Mouse (Mus musculus) CH12F3 (cell line): ENCODE measurements around the gene Ckap5.
"Not testable (repeated sequence)": the region's sequence is repeated elsewhere in the genome, so short reads cannot be mapped to it uniquely, and the experiment has no call there.

Experiments
- in situ Hi-C: fragments of 300-500 bp; cut with MboI; formaldehyde crosslinking; loops from 2 replicates; pipeline ENCODE4 v1.14.3; 2020; ENCODE audit warnings: low sequenced_read_pairs

The Ckap5 gene

DNA sequence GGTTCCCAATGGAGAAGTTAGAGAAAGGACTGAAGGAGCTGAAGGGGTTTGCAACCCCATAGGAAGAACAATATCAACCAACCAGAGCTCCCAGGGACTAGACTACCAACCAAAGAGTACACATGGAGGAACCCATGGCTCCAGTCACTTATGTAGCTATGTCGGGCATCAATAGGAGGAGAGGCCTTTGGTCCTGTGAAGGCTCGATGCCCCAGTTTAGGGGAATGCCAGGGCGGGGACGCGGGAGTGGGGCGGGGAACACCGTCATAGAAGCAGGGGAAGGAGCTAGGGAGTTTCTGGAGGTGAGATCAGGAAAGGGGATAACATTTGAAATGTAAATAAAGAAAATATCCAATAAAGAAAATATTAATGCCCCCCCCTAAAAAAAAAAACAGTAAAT lies 96.8 kb downstream of the Ckap5 start:
- in situ Hi-C loops, result not testable (repeated sequence)

DNA sequence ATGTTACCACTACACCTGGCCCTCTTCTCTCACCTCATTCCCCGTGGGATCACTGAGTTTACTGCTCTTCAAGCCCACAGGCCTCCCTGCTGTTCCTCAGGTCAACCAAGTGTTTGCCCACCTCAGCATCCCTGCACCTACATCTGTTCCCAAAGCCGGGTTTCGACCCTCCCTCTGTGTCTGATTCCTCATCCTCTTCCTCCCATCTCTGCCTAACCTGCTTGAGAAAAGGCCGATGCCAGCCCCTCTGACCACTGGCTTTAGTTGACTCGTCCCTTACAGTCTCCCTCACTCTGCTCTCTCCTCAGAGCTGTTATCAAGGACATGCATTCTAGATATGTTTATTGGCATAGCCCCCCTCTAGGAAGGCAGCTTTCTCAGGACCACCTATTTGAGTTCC lies 100.9 kb downstream of the Ckap5 start:
- in situ Hi-C loops, result no loop called here

DNA sequence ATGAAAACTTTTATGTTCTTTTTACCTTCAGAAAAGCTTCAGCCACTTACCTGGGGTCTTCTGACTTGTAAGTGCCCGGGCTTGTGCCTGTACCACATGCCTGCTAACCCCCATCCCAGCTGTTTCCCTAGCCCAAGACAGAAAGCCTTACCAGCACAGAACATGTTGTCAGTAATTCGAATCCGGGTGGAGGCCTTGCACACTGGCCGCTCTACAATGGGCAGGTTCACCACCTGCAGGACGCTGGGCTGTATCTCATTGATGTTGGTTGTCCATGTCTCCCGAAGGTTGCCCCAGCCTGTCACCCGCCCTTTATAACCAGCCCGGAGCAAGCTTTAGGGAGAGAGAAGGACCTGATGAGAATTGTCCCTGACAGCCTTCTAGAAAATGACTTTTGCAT lies 101.6 kb downstream of the Ckap5 start:
- in situ Hi-C loops, result no loop called here

DNA sequence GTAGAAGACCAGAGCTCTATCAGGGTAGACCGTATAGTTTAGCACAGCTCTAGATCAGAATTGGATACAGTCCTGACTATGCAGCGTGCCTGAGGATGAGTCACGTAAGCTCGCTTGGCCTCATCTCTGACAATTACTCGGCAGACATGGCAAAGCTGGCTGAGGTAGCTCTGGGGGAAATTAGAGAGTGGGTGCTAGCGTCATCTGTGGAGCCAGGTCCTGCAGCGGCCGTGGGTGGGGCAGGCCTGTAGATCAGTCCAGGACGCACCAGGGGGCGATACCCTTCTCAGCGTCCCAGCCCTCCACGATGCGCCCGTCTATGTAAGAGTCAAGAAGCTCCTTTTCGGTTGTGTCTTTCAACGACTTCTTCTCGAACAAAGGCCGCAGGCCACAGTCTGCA lies 103.1 kb downstream of the Ckap5 start:
- in situ Hi-C loops, result no loop called here

DNA sequence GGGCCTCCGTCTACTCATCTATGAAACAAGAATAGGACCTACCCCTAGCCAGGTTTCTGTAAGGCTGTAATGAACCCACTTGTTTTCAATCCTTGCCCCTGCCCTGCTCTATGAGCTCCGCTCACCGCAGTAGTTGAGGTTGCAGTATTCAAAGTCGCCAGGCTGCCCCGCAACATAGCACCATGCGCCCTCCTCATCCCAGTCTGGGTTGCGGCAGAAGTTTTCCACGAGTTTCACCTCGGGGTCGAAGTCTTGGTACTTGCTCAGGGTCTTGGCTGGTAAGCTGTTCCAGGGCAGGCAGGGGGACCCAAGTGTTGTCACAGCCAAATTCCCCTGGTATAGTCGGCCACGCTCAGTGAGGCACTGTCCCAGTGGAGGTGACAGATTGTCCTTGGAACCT lies 103.8 kb downstream of the Ckap5 start:
- in situ Hi-C loops, result no loop called here

DNA sequence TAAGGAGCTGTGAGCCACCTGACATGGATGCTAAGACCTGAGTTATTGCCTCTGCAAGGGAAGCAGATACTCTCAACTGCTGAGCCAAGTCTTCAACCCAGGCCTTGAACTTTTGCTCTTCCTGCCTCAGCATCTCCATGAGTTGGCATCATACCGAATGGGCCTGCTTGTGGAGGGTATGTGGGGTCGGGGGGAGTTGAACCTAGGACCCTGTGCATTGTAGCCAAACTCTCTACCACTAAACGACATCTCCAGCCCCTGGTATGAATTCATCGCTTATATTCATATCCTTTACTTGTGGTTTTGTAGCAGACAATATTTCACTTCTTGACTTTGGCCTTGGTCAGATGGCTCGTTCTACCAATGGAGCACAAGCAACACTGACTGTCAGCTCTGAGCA lies 105.3 kb downstream of the Ckap5 start:
- in situ Hi-C loops, result no loop called here

- in situ Hi-C loops, result no loop called here
Measured at GRCm38 (mm10) chr2:91632316-91632715, 105.8 kb downstream of the Ckap5 start.

GRCm38 (mm10) chr2:91633334-91633977 lies 106.9 kb downstream of the Ckap5 start:
- in situ Hi-C loops, result no loop called here

DNA sequence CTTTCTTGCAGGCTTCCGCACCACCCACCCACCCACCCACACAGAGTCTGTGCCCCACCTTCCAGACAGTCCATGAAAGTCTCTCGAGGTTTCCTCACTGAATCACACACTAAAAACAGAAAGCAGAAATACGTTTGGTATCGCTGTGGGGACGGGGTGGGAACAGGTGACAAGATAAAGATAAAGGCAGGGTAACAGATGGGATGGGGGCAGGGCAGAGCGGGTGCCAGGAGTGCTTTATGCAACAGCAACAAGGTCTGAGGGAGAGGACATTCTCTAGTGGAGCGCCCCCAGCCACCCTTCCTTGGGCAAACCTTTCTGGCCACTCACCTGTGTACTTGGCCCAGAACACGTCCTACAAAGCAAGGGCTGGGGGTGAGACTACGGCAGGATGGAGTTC lies 108.3 kb downstream of the Ckap5 start:
- in situ Hi-C loops, result no loop called here

GRCm38 (mm10) chr2:91635486-91635885 lies 108.9 kb downstream of the Ckap5 start:
- in situ Hi-C loops, result no loop called here

DNA sequence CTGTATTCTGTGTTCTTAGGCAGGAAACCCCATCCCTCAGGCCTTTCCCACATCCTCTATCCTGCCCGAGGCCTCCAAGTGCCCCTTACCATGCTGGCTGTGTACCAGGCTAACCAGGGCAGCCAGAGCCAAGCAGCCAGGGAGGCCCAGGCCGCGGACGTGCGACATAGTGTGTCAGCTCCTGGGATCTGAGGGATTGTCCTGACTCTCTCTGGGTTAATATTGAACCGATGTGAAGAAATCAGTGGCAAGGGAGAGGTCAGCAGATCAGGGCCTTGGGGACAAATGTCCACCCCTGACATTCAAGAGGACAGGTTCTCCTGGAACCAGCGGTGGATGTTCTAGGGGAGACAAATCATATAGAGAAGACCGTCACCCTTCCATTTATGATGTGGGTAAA lies 109.7 kb downstream of the Ckap5 start, which contains the start of gene F2:
F2 (minus strand) TSS at position 186 of the 400 bp plus-strand sequence.
- in situ Hi-C loops, result no loop called here

DNA sequence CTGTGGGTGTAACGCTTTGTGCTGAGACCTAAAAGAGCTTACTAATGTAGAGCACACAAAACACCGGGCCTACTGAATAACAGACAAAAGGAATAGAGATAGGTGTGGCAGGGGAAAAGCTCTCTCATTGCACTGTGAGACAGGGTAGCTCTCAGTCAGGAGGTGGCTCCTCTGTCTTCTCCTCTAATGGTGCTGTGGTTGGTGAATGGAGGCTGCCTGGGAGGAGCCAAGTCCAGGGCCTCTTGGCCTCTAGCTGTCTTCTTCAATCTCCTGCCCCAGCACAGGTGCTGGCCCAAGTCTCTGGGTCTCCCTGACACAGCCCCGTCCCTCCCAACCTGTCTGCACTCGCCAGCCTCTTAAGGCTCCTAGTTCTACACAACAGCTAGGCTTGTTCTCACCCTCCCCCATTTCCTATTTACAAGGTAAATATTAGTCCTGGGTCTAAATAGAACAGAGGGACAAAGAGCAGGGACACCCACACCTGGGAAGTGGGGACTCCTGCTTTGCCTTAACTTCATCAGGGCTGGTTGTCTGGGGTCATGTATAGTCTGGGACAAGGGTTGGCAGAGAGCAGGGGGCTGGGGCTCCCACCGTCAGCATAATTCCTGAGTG lies 110.3 kb downstream of the Ckap5 start:
- in situ Hi-C loops, result no loop called here

DNA sequence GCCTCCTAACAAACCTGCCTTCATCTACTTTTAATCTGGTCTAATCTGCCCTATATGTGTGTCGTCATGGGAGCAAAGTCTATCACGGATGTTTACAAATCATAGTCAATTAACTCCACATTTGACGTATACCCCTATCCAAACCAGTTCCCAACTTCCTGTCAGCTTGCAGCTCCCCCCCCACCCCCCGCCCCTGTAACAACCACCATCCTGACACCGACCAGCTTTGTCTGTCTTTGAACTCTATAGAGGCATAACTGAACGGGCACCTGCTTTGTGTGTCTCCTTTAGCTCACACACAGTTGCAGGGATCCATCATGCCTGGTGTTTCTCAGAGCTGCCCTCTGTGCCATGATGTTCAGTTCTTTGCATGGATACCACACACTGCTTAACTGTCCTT lies 112.4 kb downstream of the Ckap5 start:
- in situ Hi-C loops, result no loop called here

- in situ Hi-C loops, result no loop called here
Measured at GRCm38 (mm10) chr2:91642825-91643415, 116.4 kb downstream of the Ckap5 start.

DNA sequence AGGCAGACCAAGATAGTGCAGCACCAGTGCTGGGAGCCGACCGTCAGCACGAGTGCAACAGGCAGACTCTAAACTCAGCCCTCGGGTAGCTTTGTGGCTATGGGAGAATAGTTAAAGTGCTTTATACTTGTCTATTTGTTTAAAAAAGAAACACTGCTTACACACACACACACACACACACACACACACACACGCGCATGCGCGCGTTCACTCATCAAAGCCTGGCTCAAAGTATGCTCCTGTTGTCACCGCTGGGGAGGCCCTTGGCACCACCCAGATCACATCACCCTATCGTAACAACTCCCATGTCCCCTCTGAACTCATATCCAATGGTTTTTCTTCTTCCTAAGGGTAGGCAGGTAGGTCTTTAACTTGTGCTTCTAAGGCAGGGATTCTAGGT lies 117.5 kb downstream of the Ckap5 start:
- in situ Hi-C loops, result no loop called here

GRCm38 (mm10) chr2:91645354-91645753 lies 118.8 kb downstream of the Ckap5 start:
- in situ Hi-C loops, result no loop called here

GRCm38 (mm10) chr2:91645811-91646210 lies 119.2 kb downstream of the Ckap5 start:
- in situ Hi-C loops, result no loop called here

- in situ Hi-C loops, result no loop called here
Measured at GRCm38 (mm10) chr2:91646733-91647132, 120.2 kb downstream of the Ckap5 start.

- in situ Hi-C loops, result no loop called here
Measured at GRCm38 (mm10) chr2:91649152-91649551, 122.6 kb downstream of the Ckap5 start.

GRCm38 (mm10) chr2:91649553-91650359 lies 123.2 kb downstream of the Ckap5 start, which contains the start of the genes Zfp408 and Arhgap1:
Gene Zfp408, minus strand, starts transcription at chr2:91649791.
Gene Arhgap1, plus strand, starts transcription at chr2:91649860.
- in situ Hi-C loops, result no loop called here

DNA sequence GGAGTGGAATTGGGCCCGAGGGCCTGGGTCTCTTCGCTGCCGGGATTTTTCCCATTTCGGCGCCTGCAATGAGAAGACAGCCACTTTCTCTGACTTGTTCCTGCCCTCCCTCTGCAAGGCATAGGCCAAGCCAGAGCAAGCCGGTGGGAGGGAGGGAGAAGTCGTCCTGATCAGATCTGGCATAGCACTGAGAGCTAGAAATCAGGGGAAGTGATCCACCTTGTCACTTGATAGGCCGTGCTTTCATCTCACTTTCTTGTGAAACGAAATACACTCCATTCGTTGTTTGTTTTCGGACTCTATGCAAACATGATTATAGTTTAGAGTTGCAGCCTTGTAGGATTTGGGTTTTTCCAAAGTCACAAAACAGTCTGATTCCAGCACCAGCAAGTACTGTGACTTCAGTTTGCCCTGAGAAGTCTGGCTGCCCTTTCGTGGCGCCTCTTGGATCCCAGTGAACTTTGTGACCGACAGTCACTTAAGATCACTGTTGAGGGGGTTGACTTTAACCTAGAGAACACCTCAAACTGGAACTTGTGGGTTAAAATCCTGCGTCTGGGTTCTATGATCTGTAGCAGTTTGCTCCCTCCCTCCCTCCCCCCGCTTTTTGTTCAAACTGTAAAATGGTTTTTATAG lies 123.9 kb downstream of the Ckap5 start:
- in situ Hi-C loops, result no loop called here
